Mouse (Mus musculus) R1 (cell line): ENCODE data around the gene Olfr352.

Experiments used
- DNase-seq: peaks from one replicate; pipeline ENCODE4 v3.0.0-alpha.2; 2018; ENCODE audit warnings: low read depth, low spot score

Gene Olfr352

GRCm38 (mm10) chr2:36868160-36868559 lies at the start of gene Olfr352:
Gene Olfr352, plus strand, starts transcription at chr2:36868460.
- DNase-seq = no peak

- no peak for DNase-seq
These were observed 22.2 kb upstream of the Olfr352 start, which contains the start of gene Olfr350 for GRCm38 (mm10) chr2:36846010-36846409. Gene Olfr350, plus strand, starts transcription at chr2:36846310.

- DNase-seq = no peak
These were observed 5.7 kb upstream of the Olfr352 start, which contains the start of gene Olfr351 for GRCm38 (mm10) chr2:36862560-36862959. Gene Olfr351, minus strand, starts transcription at chr2:36862660.

- DNase-seq = no peak
These were observed 24.6 kb downstream of the Olfr352 start, which contains the start of gene Olfr353 for GRCm38 (mm10) chr2:36892836-36893235. Gene Olfr353, minus strand, starts transcription at chr2:36892936.

GRCm38 (mm10) chr2:36897114-36897513 lies 28.9 kb downstream of the Olfr352 start:
- DNase-seq = no peak

- no peak for DNase-seq
These were observed 37.1 kb downstream of the Olfr352 start, which contains the start of gene Olfr354 for GRCm38 (mm10) chr2:36905380-36905779. Gene Olfr354, plus strand, starts transcription at chr2:36905680.
